Comparison of ENCODE assay signal across 23 mouse cellular contexts in genomic region chr1:170751797-170752196, GRCm38 (mm10).
"Had no signal": no experiment of that assay in that cellular context is flagged by ENCODE, and none has a peak within 500 bp of the region (broad histone marks: within the 10 kb centered on the region; RNA-seq: fewer than 3 reads in every experiment).

No protein-coding gene starts in this region.

- H3K4me3 ChIP-seq: gastrocnemius, adult 2 months; heart, embryonic 10.5 days; heart, embryonic 12.5 days; hindbrain, embryonic 10.5 days; hindbrain, embryonic 12.5 days; intestine, embryonic 15.5 days; left cerebral cortex, adult 2 months; limb, embryonic 10.5 days; limb, embryonic 12.5 days; liver, embryonic 13.5 days had no signal

- DNase-seq: gastrocnemius, adult 2 months; gastrocnemius, postnatal 10 days; gastrocnemius, postnatal 25 days; heart, adult 18-20 months; heart, postnatal 10 days; heart, postnatal 4 days; kidney, adult 18-20 months; kidney, adult 8-10 months; kidney, postnatal 10 days; kidney, postnatal 25 days; kidney, postnatal 4 days; layer of hippocampus, adult 9-11 months; liver; liver, embryonic 13.5 days had no signal

- H3K27ac ChIP-seq: gastrocnemius, adult 2 months; heart, embryonic 10.5 days; hindbrain, embryonic 10.5 days; hindbrain, embryonic 12.5 days; hindbrain, embryonic 14.5 days; intestine, embryonic 15.5 days; left cerebral cortex, adult 2 months; limb, embryonic 10.5 days; limb, embryonic 12.5 days; liver, embryonic 13.5 days had no signal
